Mouse (Mus musculus): ENCODE measurements around the gene Cd40.

DNA sequence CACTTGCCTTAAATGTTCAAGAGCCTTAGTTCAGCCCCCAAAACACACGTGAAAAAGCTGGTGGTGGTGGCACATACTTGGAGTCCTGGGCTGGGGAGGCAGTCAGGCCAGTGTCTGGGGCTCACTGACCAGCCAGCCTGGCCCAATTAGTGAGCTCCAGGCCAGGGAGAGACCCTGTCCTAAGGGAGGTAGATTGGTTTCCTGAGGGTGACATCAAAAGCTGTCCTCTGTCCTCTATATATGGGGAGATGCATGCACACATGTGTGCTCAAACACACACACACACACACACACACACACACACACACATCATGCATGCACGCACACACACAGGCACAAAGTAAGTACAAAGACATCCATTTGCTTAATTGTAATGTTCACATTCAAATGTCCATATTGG, 11.7 kb upstream of the Cd40 start:
- TF ChIP-seq CTCF (IDR thresholded peaks at IDR 0.05; ENCODE audit: insufficient read depth, low read depth, low read length) (no peak), POLR2A (IDR thresholded peaks at IDR 0.05; ENCODE audit: insufficient read depth, low read depth, low read length) (no peak)
